Mouse (Mus musculus) MEL (cell line): ENCODE results near the gene Proca1. TPM values are rescaled to one million over a fixed set of nuclear protein-coding genes. Genes with fewer than 3 reads are reported as not detected.

Experiments used
- DNase-seq: peaks from one replicate; pipeline ENCODE4 v3.0.0; 2011; ENCODE audit warnings: low read depth, low spot score
- H3K27ac ChIP-seq: 2 replicates; pipeline ENCODE4 v1.5.1; 2012; ENCODE audit warnings: low read depth, mild to moderate bottlenecking, control low read depth, low read length, moderate library complexity; ENCODE audit not compliant: control insufficient read depth
- H3K27me3 ChIP-seq, 2 experiments: fragments of 150-350 bp in 1 of 2; sonication (generic) in 1 of 2; 2 replicates each; pipeline ENCODE4 v1.6.1; 2012; ENCODE audit warnings: low read length in 2 of 2, mild to moderate bottlenecking in 2 of 2, improper control_type of control experiment in 1 of 2, moderate library complexity in 1 of 2; ENCODE audit not compliant: insufficient read depth in 2 of 2, control insufficient read depth in 1 of 2
- H3K36me3 ChIP-seq, 2 experiments: 2 replicates each; pipeline ENCODE4 v1.6.1; 2012 to 2014; ENCODE audit warnings: low read length in 2 of 2, improper control_type of control experiment in 1 of 2, inconsistent platforms in 1 of 2, mild to moderate bottlenecking in 1 of 2; ENCODE audit not compliant: insufficient read depth in 2 of 2, control insufficient read depth in 1 of 2
- H3K4me1 ChIP-seq, 2 experiments: fragments of 150-350 bp in 1 of 2; sonication (generic) in 1 of 2; 2 replicates each; pipeline ENCODE4 v1.6.1; 2012; ENCODE audit warnings: low read length in 2 of 2, improper control_type of control experiment in 1 of 2, mild to moderate bottlenecking in 1 of 2; ENCODE audit not compliant: insufficient read depth in 2 of 2, control insufficient read depth in 1 of 2
- H3K4me3 ChIP-seq, 2 experiments: fragments of 150-350 bp in 1 of 2; sonication (generic) in 1 of 2; 2 replicates each; pipeline ENCODE4 v1.5.1; 2012; ENCODE audit warnings: low read depth in 2 of 2, low read length in 2 of 2, mild to moderate bottlenecking in 2 of 2, moderate library complexity in 2 of 2, control low read depth in 1 of 2, improper control_type of control experiment in 1 of 2; ENCODE audit not compliant: control insufficient read depth in 1 of 2, insufficient read depth in 1 of 2
- H3K79me2 ChIP-seq: 2 replicates; pipeline ENCODE4 v1.6.1; 2012; ENCODE audit warnings: mild to moderate bottlenecking, low read length, moderate library complexity; ENCODE audit not compliant: control insufficient read depth, poor library complexity, insufficient read depth
- H3K9ac ChIP-seq: 2 replicates; pipeline ENCODE4 v1.6.1; 2012; ENCODE audit warnings: low read depth, mild to moderate bottlenecking, control low read depth, low read length, moderate library complexity; ENCODE audit not compliant: control insufficient read depth, poor library complexity, severe bottlenecking
- H3K9me3 ChIP-seq: fragments of 150-350 bp; sonication (generic); replicated peaks from 2 replicates; pipeline ENCODE4 v1.6.1; 2012; ENCODE audit warnings: mild to moderate bottlenecking, low read length, improper control_type of control experiment, moderate library complexity; ENCODE audit not compliant: insufficient read depth
- BHLHE40 ChIP-seq: IDR thresholded peaks from 2 replicates; pipeline ENCODE4 v1.6.1; 2012; ENCODE audit warnings: low read depth, mild to moderate bottlenecking, inconsistent platforms, low read length, improper control_type of control experiment, borderline replicate concordance
- CHD1 ChIP-seq: IDR thresholded peaks from 2 replicates; pipeline ENCODE4 v1.6.1; 2012; ENCODE audit warnings: low read depth, mild to moderate bottlenecking, inconsistent platforms, low read length, improper control_type of control experiment
- CTCF ChIP-seq, 3 experiments: IDR thresholded peaks in 2 of 3; conservative IDR thresholded peaks in 1 of 3; 2 replicates each; pipeline ENCODE4 v1.5.1; 2011 to 2012; ENCODE audit warnings: low read length in 3 of 3, low read depth in 2 of 3, mild to moderate bottlenecking in 2 of 3, improper control_type of control experiment in 1 of 3, inconsistent platforms in 1 of 3, mixed read lengths in 1 of 3, moderate library complexity in 1 of 3; ENCODE audit not compliant: control insufficient read depth in 1 of 3, insufficient read depth in 1 of 3, poor library complexity in 1 of 3, severe bottlenecking in 1 of 3
- E2F4 ChIP-seq: IDR thresholded peaks from 2 replicates; pipeline ENCODE4 v1.6.1; 2011; ENCODE audit warnings: low read depth, low read length, improper control_type of control experiment, borderline replicate concordance
- ELF1 ChIP-seq: IDR thresholded peaks from 2 replicates; pipeline ENCODE4 v1.6.1; 2014; ENCODE audit warnings: low read depth, mild to moderate bottlenecking, inconsistent platforms, low read length, improper control_type of control experiment, moderate library complexity
- EP300 ChIP-seq, 2 experiments: IDR thresholded peaks; 2 replicates each; pipeline ENCODE4 v1.6.1; 2011; ENCODE audit warnings: improper control_type of control experiment in 2 of 2, low read length in 2 of 2, low read depth in 1 of 2, mild to moderate bottlenecking in 1 of 2
- ETS1 ChIP-seq: IDR thresholded peaks from 2 replicates; pipeline ENCODE4 v1.6.1; 2012; ENCODE audit warnings: low read depth, mild to moderate bottlenecking, inconsistent platforms, low read length, improper control_type of control experiment, moderate library complexity
- GABPA ChIP-seq: IDR thresholded peaks from 2 replicates; pipeline ENCODE4 v1.6.1; 2012; ENCODE audit warnings: low read depth, mild to moderate bottlenecking, inconsistent platforms, low read length, improper control_type of control experiment, moderate library complexity
- GATA1 ChIP-seq: IDR thresholded peaks from 2 replicates; pipeline ENCODE4 v1.6.1; 2011; ENCODE audit warnings: low read depth, low read length, improper control_type of control experiment
- HCFC1 ChIP-seq: IDR thresholded peaks from 2 replicates; pipeline ENCODE4 v1.6.1; 2012; ENCODE audit warnings: low read depth, mild to moderate bottlenecking, inconsistent platforms, low read length, improper control_type of control experiment, moderate library complexity
- JUND ChIP-seq: IDR thresholded peaks from 2 replicates; pipeline ENCODE4 v1.6.1; 2011; ENCODE audit warnings: low read depth, mild to moderate bottlenecking, improper control_type of control experiment, low read length
- KAT2A ChIP-seq: conservative IDR thresholded peaks from 2 replicates; pipeline ENCODE4 v1.6.1; 2012; ENCODE audit warnings: low read depth, low read length, improper control_type of control experiment, inconsistent platforms
- MAFK ChIP-seq: IDR thresholded peaks from 2 replicates; pipeline ENCODE4 v1.6.1; 2011; ENCODE audit warnings: low read depth, mild to moderate bottlenecking, low read length, improper control_type of control experiment, borderline replicate concordance
- MAX ChIP-seq: IDR thresholded peaks from 2 replicates; pipeline ENCODE4 v1.6.1; 2011; ENCODE audit warnings: low read length, improper control_type of control experiment
- MAZ ChIP-seq: IDR thresholded peaks from 2 replicates; pipeline ENCODE4 v1.6.1; 2012; ENCODE audit warnings: low read depth, mild to moderate bottlenecking, inconsistent platforms, low read length, improper control_type of control experiment
- MEF2A ChIP-seq: IDR thresholded peaks from 2 replicates; pipeline ENCODE4 v1.6.1; 2014; ENCODE audit warnings: low read depth, mild to moderate bottlenecking, inconsistent platforms, low read length, improper control_type of control experiment; ENCODE audit not compliant: poor library complexity, insufficient replicate concordance, severe bottlenecking; ENCODE audit errors: extremely low read depth
- MXI1 ChIP-seq: IDR thresholded peaks from 2 replicates; pipeline ENCODE4 v1.6.1; 2011; ENCODE audit warnings: mild to moderate bottlenecking, low read depth, low read length, improper control_type of control experiment
- NELFE ChIP-seq: IDR thresholded peaks from 2 replicates; pipeline ENCODE4 v1.6.1; 2011; ENCODE audit warnings: low read depth, low read length, improper control_type of control experiment
- NRF1 ChIP-seq: IDR thresholded peaks from 2 replicates; pipeline ENCODE4 v1.6.1; 2014; ENCODE audit warnings: low read depth, mild to moderate bottlenecking, inconsistent platforms, low read length, improper control_type of control experiment, moderate library complexity; ENCODE audit not compliant: poor library complexity, insufficient read depth, severe bottlenecking
- POLR2A ChIP-seq, 2 experiments: IDR thresholded peaks; 2 replicates each; pipeline ENCODE4 v1.6.1; 2011 to 2012; ENCODE audit warnings: low read length in 2 of 2, mild to moderate bottlenecking in 2 of 2, control low read depth in 1 of 2, improper control_type of control experiment in 1 of 2, low read depth in 1 of 2, moderate library complexity in 1 of 2; ENCODE audit not compliant: control insufficient read depth in 1 of 2, insufficient read depth in 1 of 2, poor library complexity in 1 of 2
- POLR2AphosphoS2 ChIP-seq: IDR thresholded peaks from 2 replicates; pipeline ENCODE4 v1.6.1; 2011; ENCODE audit warnings: low read length, improper control_type of control experiment
- POLR2AphosphoS5 ChIP-seq: IDR thresholded peaks from 2 replicates; pipeline ENCODE4 v1.6.1; 2012; ENCODE audit warnings: low read depth, borderline replicate concordance, mild to moderate bottlenecking, inconsistent platforms, low read length, moderate library complexity, mixed read lengths
- RCOR1 ChIP-seq: IDR thresholded peaks from 2 replicates; pipeline ENCODE4 v1.6.1; 2012; ENCODE audit warnings: low read depth, mild to moderate bottlenecking, inconsistent platforms, low read length, improper control_type of control experiment
- SIN3A ChIP-seq: IDR thresholded peaks from 2 replicates; pipeline ENCODE4 v1.6.1; 2012; ENCODE audit warnings: low read length, improper control_type of control experiment, inconsistent platforms
- SMC3 ChIP-seq: IDR thresholded peaks from 2 replicates; pipeline ENCODE4 v1.6.1; 2011; ENCODE audit warnings: low read depth, low read length, improper control_type of control experiment
- TBP ChIP-seq: IDR thresholded peaks from 2 replicates; pipeline ENCODE4 v1.8.0; 2011; ENCODE audit warnings: low read depth, low read length, improper control_type of control experiment
- TCF12 ChIP-seq: IDR thresholded peaks from 2 replicates; pipeline ENCODE4 v1.6.1; 2014; ENCODE audit warnings: low read depth, mild to moderate bottlenecking, inconsistent platforms, low read length, improper control_type of control experiment, moderate library complexity
- UBTF ChIP-seq: IDR thresholded peaks from 2 replicates; pipeline ENCODE4 v1.6.1; 2012; ENCODE audit warnings: low read depth, mild to moderate bottlenecking, inconsistent platforms, low read length, improper control_type of control experiment, moderate library complexity, borderline replicate concordance; ENCODE audit not compliant: insufficient read depth
- USF1 ChIP-seq: IDR thresholded peaks from 2 replicates; pipeline ENCODE4 v1.6.1; 2014; ENCODE audit warnings: low read depth, mild to moderate bottlenecking, inconsistent platforms, low read length, improper control_type of control experiment, moderate library complexity
- ZC3H11A ChIP-seq: IDR thresholded peaks from 2 replicates; pipeline ENCODE4 v1.6.1; 2012; ENCODE audit warnings: low read depth, mild to moderate bottlenecking, inconsistent platforms, low read length, improper control_type of control experiment
- ZKSCAN1 ChIP-seq: IDR thresholded peaks from 2 replicates; pipeline ENCODE4 v1.6.1; 2012; ENCODE audit warnings: low read depth, mild to moderate bottlenecking, inconsistent platforms, low read length, improper control_type of control experiment, moderate library complexity
- ZMIZ1 ChIP-seq: IDR thresholded peaks from 2 replicates; pipeline ENCODE4 v1.6.1; 2012; ENCODE audit warnings: low read depth, mild to moderate bottlenecking, inconsistent platforms, low read length, improper control_type of control experiment, moderate library complexity
- ZNF384 ChIP-seq: IDR thresholded peaks from 2 replicates; pipeline ENCODE4 v1.6.1; 2012; ENCODE audit warnings: low read depth, mild to moderate bottlenecking, inconsistent platforms, low read length, improper control_type of control experiment
- polyA plus RNA-seq, 2 experiments: library from polyadenylated mRNA; stranded (reverse) in 1 of 2; unstranded in 1 of 2; fragments of >175 nt in 1 of 2; fragments of >200 nt in 1 of 2; gene quantifications; 2 replicates each; pipeline versions ENCODE4 v1.2.1 to v1.2.4; 2012; ENCODE audit warnings: low replicate concordance in 2 of 2, low read depth in 1 of 2; ENCODE audit not compliant: insufficient read length in 2 of 2, insufficient read depth in 1 of 2, missing spikeins in 1 of 2
- total RNA-seq: library from RNA; depleted of rRNA; stranded (reverse); fragments of 300-350 nt; gene quantifications from 2 replicates; pipeline ENCODE4 v1.2.3, GENCODE M21; 2012

The Proca1 gene
- total and polyA plus RNA-seq, 3 experiments = 0.15 to 0.54 TPM; not detected in 1

DNA sequence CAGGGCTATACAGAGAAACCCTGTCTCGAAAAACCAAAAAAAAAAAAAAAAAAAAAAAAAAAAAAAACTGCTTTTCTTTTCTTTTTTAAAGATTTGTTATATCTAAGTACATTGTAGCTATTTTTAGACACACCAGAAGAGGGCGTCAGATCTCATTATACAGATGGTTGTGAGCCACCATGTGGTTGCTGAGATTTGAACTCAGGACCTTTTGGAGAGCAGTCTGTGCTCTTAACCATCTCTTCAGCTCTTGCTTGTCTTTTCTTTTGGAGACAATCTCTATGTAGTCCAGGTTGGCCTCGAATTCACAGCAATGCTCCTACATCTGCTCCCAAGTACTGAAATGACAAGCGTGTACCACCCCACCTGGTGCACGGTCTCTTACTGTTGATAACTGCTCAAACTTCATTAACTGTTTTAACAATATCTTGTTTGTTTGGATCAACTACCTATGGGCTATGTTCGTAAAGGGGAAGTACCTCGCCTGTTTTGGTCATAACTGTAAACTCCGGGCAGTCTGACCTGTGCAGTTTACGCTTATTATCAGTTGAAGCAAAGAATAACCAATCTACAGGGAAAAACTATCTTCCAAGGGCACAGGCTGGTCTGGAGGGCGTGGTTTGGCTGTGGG, 17.3 kb upstream of the Proca1 start (continued):
- TF ChIP-seq GATA1 (0 out of 2 replicates have a peak, but pooled peaks have one; percentile 11), ZC3H11A (no peak), ETS1 (0 out of 2 replicates have a peak, but pooled peaks have one; percentile 5)

DNA sequence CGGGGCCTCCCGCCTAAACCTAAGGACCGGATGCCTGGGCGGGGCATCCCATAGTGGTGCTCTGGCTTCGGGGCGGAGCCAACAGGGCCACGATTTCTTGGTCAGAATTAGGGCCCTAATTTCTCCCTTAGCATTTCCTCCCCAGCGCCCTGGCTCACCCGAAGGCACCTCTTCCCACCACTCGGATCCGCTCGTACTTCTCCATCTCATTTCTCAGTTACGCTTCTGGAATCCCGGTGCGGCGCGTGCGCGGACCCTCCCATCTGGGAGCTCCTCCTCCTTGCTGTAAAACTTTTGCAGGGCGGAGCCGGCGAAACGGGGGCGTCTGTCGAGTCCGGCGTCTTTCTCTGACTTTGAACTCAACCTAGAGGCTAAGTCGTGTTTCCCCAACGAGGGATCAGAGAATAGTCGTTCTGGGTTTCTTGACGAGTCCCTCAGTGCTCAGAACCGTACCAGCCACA, 16.8 kb upstream of the Proca1 start, which contains the start of the genes Nek8 and Tlcd1:
Gene Nek8 (minus strand): TSS at position 274 of the 461 bp plus-strand sequence.
Gene Tlcd1 (plus strand): TSS at position 310 of the 461 bp plus-strand sequence.
- H3K4me1 ChIP-seq = peaks cover 0 to 16% of the 10 kb centered on the region in 2 experiments; a peak in 1 of 4 replicates
- H3K36me3 ChIP-seq = peaks cover under 1 to 24% of the 10 kb centered on the region in 2 experiments
- TF ChIP-seq KAT2A (no peak), ETS1 (no peak), BHLHE40 (peak; percentile 35; the same call in 1 of the 2 replicates), ZKSCAN1 (no peak), TBP (peak; percentile 57; the same call in 1 of the 2 replicates), E2F4 (no peak), SIN3A (peak; percentile 81), NRF1 (peak; percentile 82), ZC3H11A (no peak), USF1 (no peak), MAFK (no peak), TCF12 (peak; percentile 27; the same call in 1 of the 2 replicates), ELF1 (0 out of 2 replicates have a peak, but pooled peaks have one; percentile 39), ZMIZ1 (no peak; the same call in 1 of the 2 replicates), GATA1 (no peak), MXI1 (peak; percentile 16; the same call in 1 of the 2 replicates), ZNF384 (no peak), GABPA (no peak), POLR2A (IDR thresholded peaks at IDR 0.05; ENCODE audit: control insufficient read depth in 1 of 2, insufficient read depth in 1 of 2, low read depth in 1 of 2, low read length in 2 of 2, poor library complexity in 1 of 2) (peak; percentile 72 to 82; a peak in 3 of 4 replicates), HCFC1 (peak; percentile 70), JUND (no peak), MEF2A (no peak), RCOR1 (0 out of 2 replicates have a peak, but pooled peaks have one; percentile 5), CHD1 (no peak), NELFE (peak; percentile 78), MAZ (no peak), MAX (no peak), POLR2AphosphoS2 (peak; percentile 80), CTCF (IDR thresholded peaks at IDR 0.05 in 2 of 3, conservative IDR thresholded peaks at IDR 0.05 in 1 of 3; ENCODE audit: control insufficient read depth in 1 of 3, insufficient read depth in 1 of 3, low read depth in 2 of 3, low read length in 3 of 3, poor library complexity in 1 of 3, severe bottlenecking in 1 of 3) (no peak), SMC3 (no peak), UBTF (no peak), POLR2AphosphoS5 (no peak), EP300 (IDR thresholded peaks at IDR 0.05; ENCODE audit: low read depth in 1 of 2, low read length in 2 of 2) (no peak)

More for the DNA sequence above, 16.8 kb upstream of the Proca1 start, which contains the start of the genes Nek8 and Tlcd1:
- Histone ChIP-seq H3K27ac (peak within 1 kb of the TSS; percentile 83), H3K27me3 (no peaks in the 10 kb centered on the region), H3K79me2 (peaks cover 12% of the 10 kb centered on the region), H3K4me3 (peak within 1 kb of the TSS; percentile 60 to 67), H3K9ac (peak within 1 kb of the TSS; percentile 92), H3K9me3 (no peaks in the 10 kb centered on the region)
- DNase-seq = peak; percentile 97
